Mouse (Mus musculus): ENCODE measurements around the gene 4933424G06Rik. TPM values are rescaled to one million over a fixed set of nuclear protein-coding genes. Genes with fewer than 3 reads are reported as not detected.

Gene 4933424G06Rik
- not detected for polyA plus RNA-seq (2015; fragmentation: Illumina TruSeq; extraction: RNeasy Lipid Tissue Mini Kit (QIAGEN cat#74804); ENCODE audit: insufficient read depth, low read depth, low replicate concordance)

GRCm38 (mm10) chr1:36709854-36710280 is at the start of gene 4933424G06Rik:
Gene 4933424G06Rik, plus strand, starts transcription at chr1:36710149.

GRCm38 (mm10) chr1:36682620-36683355 is 27.2 kb upstream of the 4933424G06Rik start, which contains the start of gene Fam178b:
Gene Fam178b, minus strand, starts transcription at chr1:36683183.

GRCm38 (mm10) chr1:36691271-36692155 is 18.4 kb upstream of the 4933424G06Rik start, which contains the start of gene Cox5b:
Gene Cox5b, plus strand, starts transcription at chr1:36691449.

GRCm38 (mm10) chr1:36714311-36714710 is 4.4 kb downstream of the 4933424G06Rik start, which contains the start of gene Actr1b:
Gene Actr1b, minus strand, starts transcription at chr1:36714422.

DNA sequence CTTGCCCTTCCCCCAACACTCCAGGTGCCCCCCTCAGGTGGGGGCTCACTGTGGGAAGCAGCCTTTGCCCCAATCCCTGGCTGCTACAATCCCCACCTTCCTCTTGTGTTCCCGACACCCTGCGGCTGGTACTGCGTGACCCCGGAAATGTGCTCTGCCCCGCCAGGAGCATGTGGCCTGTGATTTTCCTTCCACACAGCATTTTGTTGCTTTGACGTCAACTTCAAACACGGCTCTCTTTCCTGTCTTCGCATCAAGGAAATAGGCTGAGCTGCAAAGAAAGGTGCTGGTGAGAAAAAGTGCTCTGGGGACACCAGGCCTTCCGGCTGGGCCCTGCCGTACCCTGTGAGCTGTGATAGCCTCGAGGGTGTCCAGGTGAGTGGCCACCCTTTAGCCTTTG is 51.6 kb downstream of the 4933424G06Rik start, which contains the start of gene Zap70:
Gene Zap70, plus strand, starts transcription at position 231 of the 400 bp plus-strand sequence.

Other genes starting within 250 kb of the 4933424G06Rik start
- gene Cnnm4, start 238.5 kb upstream of the 4933424G06Rik start, polyA plus RNA-seq (2015; fragmentation: Illumina TruSeq; extraction: RNeasy Lipid Tissue Mini Kit (QIAGEN cat#74804); ENCODE audit: insufficient read depth, low read depth, low replicate concordance), result 0.68 TPM
- gene Cnnm3, start 198.3 kb upstream of the 4933424G06Rik start, polyA plus RNA-seq (2015; fragmentation: Illumina TruSeq; extraction: RNeasy Lipid Tissue Mini Kit (QIAGEN cat#74804); ENCODE audit: insufficient read depth, low read depth, low replicate concordance), result 4.8 TPM
- gene Ankrd23, start 173.3 kb upstream of the 4933424G06Rik start, polyA plus RNA-seq (2015; fragmentation: Illumina TruSeq; extraction: RNeasy Lipid Tissue Mini Kit (QIAGEN cat#74804); ENCODE audit: insufficient read depth, low read depth, low replicate concordance), result 7.4 TPM
- gene Gm42417, start 170.7 kb upstream of the 4933424G06Rik start, polyA plus RNA-seq (2015; fragmentation: Illumina TruSeq; extraction: RNeasy Lipid Tissue Mini Kit (QIAGEN cat#74804); ENCODE audit: insufficient read depth, low read depth, low replicate concordance), result not detected
- gene Ankrd39, start 162.7 kb upstream of the 4933424G06Rik start, polyA plus RNA-seq (2015; fragmentation: Illumina TruSeq; extraction: RNeasy Lipid Tissue Mini Kit (QIAGEN cat#74804); ENCODE audit: insufficient read depth, low read depth, low replicate concordance), result 3.1 TPM
- 3.9 TPM for gene Sema4c, start 151.8 kb upstream of the 4933424G06Rik start, polyA plus RNA-seq (2015; fragmentation: Illumina TruSeq; extraction: RNeasy Lipid Tissue Mini Kit (QIAGEN cat#74804); ENCODE audit: insufficient read depth, low read depth, low replicate concordance)
- gene Fam178b, start 27.0 kb upstream of the 4933424G06Rik start, polyA plus RNA-seq (2015; fragmentation: Illumina TruSeq; extraction: RNeasy Lipid Tissue Mini Kit (QIAGEN cat#74804); ENCODE audit: insufficient read depth, low read depth, low replicate concordance), result not detected
- gene Cox5b, start 18.7 kb upstream of the 4933424G06Rik start, polyA plus RNA-seq (2015; fragmentation: Illumina TruSeq; extraction: RNeasy Lipid Tissue Mini Kit (QIAGEN cat#74804); ENCODE audit: insufficient read depth, low read depth, low replicate concordance), result 96.9 TPM
- gene Actr1b, start 4.3 kb downstream of the 4933424G06Rik start, polyA plus RNA-seq (2015; fragmentation: Illumina TruSeq; extraction: RNeasy Lipid Tissue Mini Kit (QIAGEN cat#74804); ENCODE audit: insufficient read depth, low read depth, low replicate concordance), result 15.8 TPM
- gene Zap70, start 51.6 kb downstream of the 4933424G06Rik start, polyA plus RNA-seq (2015; fragmentation: Illumina TruSeq; extraction: RNeasy Lipid Tissue Mini Kit (QIAGEN cat#74804); ENCODE audit: insufficient read depth, low read depth, low replicate concordance), result not detected
- gene Tmem131, start 233.5 kb downstream of the 4933424G06Rik start, polyA plus RNA-seq (2015; fragmentation: Illumina TruSeq; extraction: RNeasy Lipid Tissue Mini Kit (QIAGEN cat#74804); ENCODE audit: insufficient read depth, low read depth, low replicate concordance), result 8.1 TPM